Mouse (Mus musculus) thymus, postnatal 25 days (tissue): ENCODE data around the gene Uts2.
"Not testable (repeated sequence)": the region's sequence is repeated elsewhere in the genome, so short reads cannot be mapped to it uniquely, and the experiment has no call there.

Experiments
- DNase-seq: peaks from one replicate; pipeline ENCODE4 v3.0.0; 2022

Gene Uts2

GRCm38 (mm10) chr4:151017356-151017755 is 20.5 kb downstream of the Uts2 start:
- not testable (repeated sequence) for DNase-seq

GRCm38 (mm10) chr4:151024152-151024551 is 27.3 kb downstream of the Uts2 start:
- no peak for DNase-seq

- DNase-seq, result peak; percentile 11
Measured at GRCm38 (mm10) chr4:151027001-151027400, 30.1 kb downstream of the Uts2 start.

GRCm38 (mm10) chr4:151036521-151036920 is 39.6 kb downstream of the Uts2 start:
- DNase-seq, result no peak

GRCm38 (mm10) chr4:151037800-151038199 is 40.9 kb downstream of the Uts2 start:
- DNase-seq, result no peak

GRCm38 (mm10) chr4:151041506-151041905 is 44.6 kb downstream of the Uts2 start:
- DNase-seq, result no peak

GRCm38 (mm10) chr4:151043281-151043680 is 46.4 kb downstream of the Uts2 start:
- no peak for DNase-seq

- peak; percentile 91 for DNase-seq
Measured at GRCm38 (mm10) chr4:151044037-151044943, 47.4 kb downstream of the Uts2 start, which contains the start of gene Per3. Per3 (minus strand) TSS chr4:151044665.

- no peak for DNase-seq
Measured at GRCm38 (mm10) chr4:151044944-151045570, 48.2 kb downstream of the Uts2 start.

- DNase-seq, result no peak
Measured at GRCm38 (mm10) chr4:151046524-151046923, 49.6 kb downstream of the Uts2 start.

GRCm38 (mm10) chr4:151051162-151051561 is 54.3 kb downstream of the Uts2 start:
- DNase-seq, result no peak
